Mouse (Mus musculus) adipocyte (in vitro differentiated cells): ENCODE data around the gene Tmed1.
A peak's percentile ranks its signal among the peaks of the same experiment; 100 is the strongest.
"Not testable (repeated sequence)": the region's sequence is repeated elsewhere in the genome, so short reads cannot be mapped to it uniquely, and the experiment has no call there.

Experiments used
- DNase-seq: peaks from one replicate; pipeline ENCODE4 v3.0.0-alpha.2; 2016; ENCODE audit warnings: low spot score

Gene Tmed1

GRCm38 (mm10) chr9:21509772-21510688 lies at the start of gene Tmed1:
Tmed1 (minus strand) TSS chr9:21510252.
- peak; percentile 96 for DNase-seq

- DNase-seq, result no peak
These were observed 49.1 kb upstream of the Tmed1 start for GRCm38 (mm10) chr9:21559151-21559550.

- DNase-seq, result no peak
These were observed 48.3 kb upstream of the Tmed1 start for GRCm38 (mm10) chr9:21558366-21558765.

GRCm38 (mm10) chr9:21557556-21557955 lies 47.5 kb upstream of the Tmed1 start:
- no peak for DNase-seq

- no peak for DNase-seq
These were observed 46.9 kb upstream of the Tmed1 start for GRCm38 (mm10) chr9:21556996-21557395.

GRCm38 (mm10) chr9:21555198-21555742 lies 45.2 kb upstream of the Tmed1 start:
- DNase-seq, result no peak

GRCm38 (mm10) chr9:21553607-21554273 lies 43.7 kb upstream of the Tmed1 start:
- DNase-seq, result no peak

GRCm38 (mm10) chr9:21551049-21551448 lies 41.0 kb upstream of the Tmed1 start:
- no peak for DNase-seq

- DNase-seq, result peak; percentile 43
These were observed 37.3 kb upstream of the Tmed1 start for GRCm38 (mm10) chr9:21547075-21547941.

- DNase-seq, result no peak
These were observed 36.7 kb upstream of the Tmed1 start, which contains the start of gene Carm1 for GRCm38 (mm10) chr9:21546789-21547074. Carm1 (plus strand) TSS chr9:21546894.

- peak; percentile 97 for DNase-seq
These were observed 36.1 kb upstream of the Tmed1 start for GRCm38 (mm10) chr9:21545916-21546788.

- no peak for DNase-seq
These were observed 35.4 kb upstream of the Tmed1 start for GRCm38 (mm10) chr9:21545351-21545915.

- not testable (repeated sequence) for DNase-seq
These were observed 31.9 kb upstream of the Tmed1 start for GRCm38 (mm10) chr9:21542001-21542400.

GRCm38 (mm10) chr9:21539981-21540753 lies 30.1 kb upstream of the Tmed1 start:
- DNase-seq, result no peak

GRCm38 (mm10) chr9:21537009-21537408 lies 27.0 kb upstream of the Tmed1 start:
- no peak for DNase-seq

- DNase-seq, result no peak
These were observed 26.4 kb upstream of the Tmed1 start for GRCm38 (mm10) chr9:21536501-21536900.

GRCm38 (mm10) chr9:21527917-21528324 lies 17.9 kb upstream of the Tmed1 start:
- no peak for DNase-seq

- no peak for DNase-seq
These were observed 17.2 kb upstream of the Tmed1 start for GRCm38 (mm10) chr9:21527100-21527801.

GRCm38 (mm10) chr9:21526634-21526944 lies 16.5 kb upstream of the Tmed1 start:
- no peak for DNase-seq
